8 mouse cellular contexts compared by ENCODE assay signal in genomic region chr3:30012150-30012549, GRCm38 (mm10).
A peak's percentile ranks its signal among the peaks of the same experiment; 100 is the strongest.
DNase-seq lines count a peak whose midpoint lies in the region; ATAC-seq and TF ChIP-seq lines count a peak whose summit lies in the region.

No protein-coding gene starts in this region.

- ATAC-seq in heart, postnatal 0 days (ENCODE audit: insufficient read depth, low read depth), result peak; percentile 40; the same call in 1 of the 2 replicates
- ATAC-seq in CD4-positive, CD25-positive, alpha-beta regulatory T cell, adult 4 months, result no peak

- H3K27ac ChIP-seq in forebrain, embryonic 10.5 days, result peak overlapping the region; percentile 91
- peak overlapping the region; percentile 92 for H3K27ac ChIP-seq in heart, postnatal 0 days (ENCODE audit: low read depth)
- H3K27ac ChIP-seq in midbrain, embryonic 10.5 days (replicated peaks), result peak overlapping the region; percentile 90

- peak; percentile 33 for DNase-seq in urinary bladder, postnatal 25 days (ENCODE audit: low spot score)
- no peak for DNase-seq in urinary bladder, postnatal 10 days (ENCODE audit: low spot score)
- peak; percentile 40 for DNase-seq in forebrain, embryonic 10.5 days (ENCODE audit: extremely low spot score, low spot score)
- DNase-seq in heart, postnatal 0 days (ENCODE audit: low spot score), result no peak
- peak; percentile 44 to 79 for DNase-seq in kidney, postnatal 25 days
- peak; percentile 53 for DNase-seq in midbrain, embryonic 10.5 days (ENCODE audit: low spot score)
- no peak for DNase-seq in left cerebral cortex, adult 8-10 months (ENCODE audit: low spot score in 2 of 2)

- no peaks in the 10 kb centered on the region for H3K9me3 ChIP-seq in forebrain, embryonic 10.5 days
- H3K9me3 ChIP-seq in heart, postnatal 0 days (replicated peaks; ENCODE audit: control insufficient read depth, low read length), result no peaks in the 10 kb centered on the region
- no peaks in the 10 kb centered on the region for H3K9me3 ChIP-seq in midbrain, embryonic 10.5 days (replicated peaks)

- H3K4me3 ChIP-seq in forebrain, embryonic 10.5 days, result peak overlapping the region; percentile 74
- peak overlapping the region; percentile 85 for H3K4me3 ChIP-seq in heart, postnatal 0 days (ENCODE audit: low read depth, low read length)
- peak overlapping the region; percentile 75 for H3K4me3 ChIP-seq in midbrain, embryonic 10.5 days

- peak overlapping the region; percentile 74 for H3K4me2 ChIP-seq in heart, postnatal 0 days (ENCODE audit: low read depth, low read length)

- H3K27me3 ChIP-seq in forebrain, embryonic 10.5 days (ENCODE audit: poor library complexity, severe bottlenecking), result peaks cover 12% of the 10 kb centered on the region; the same call in 1 of the 2 replicates
- no peaks in the 10 kb centered on the region for H3K27me3 ChIP-seq in heart, postnatal 0 days (ENCODE audit: control insufficient read depth, insufficient read depth, low read length)
- H3K27me3 ChIP-seq in midbrain, embryonic 10.5 days (ENCODE audit: low read depth, poor library complexity, severe bottlenecking), result peaks cover 28% of the 10 kb centered on the region

- H3K4me1 ChIP-seq in forebrain, embryonic 10.5 days, result peaks cover 64% of the 10 kb centered on the region
- no peaks in the 10 kb centered on the region for H3K4me1 ChIP-seq in heart, postnatal 0 days (ENCODE audit: control insufficient read depth, insufficient read depth)
- H3K4me1 ChIP-seq in midbrain, embryonic 10.5 days, result peaks cover 63% of the 10 kb centered on the region

- no peak for TF ChIP-seq EP300 in heart, postnatal 0 days (IDR thresholded peaks at IDR 0.05; ENCODE audit: low read depth)

- no peak for TF ChIP-seq CTCF in heart, postnatal 0 days (IDR thresholded peaks at IDR 0.05; ENCODE audit: low read depth)

- H3K36me3 ChIP-seq in forebrain, embryonic 10.5 days (replicated peaks), result no peaks in the 10 kb centered on the region
- H3K36me3 ChIP-seq in heart, postnatal 0 days (replicated peaks; ENCODE audit: control insufficient read depth, insufficient read depth, low read length), result no peaks in the 10 kb centered on the region
- peaks cover 5% of the 10 kb centered on the region; the same call in 1 of the 2 replicates for H3K36me3 ChIP-seq in midbrain, embryonic 10.5 days

- 0% methylated on average over 27 of the region's 27 CpGs for WGBS in forebrain, embryonic 10.5 days
- WGBS in heart, postnatal 0 days, result under 1% methylated on average over 27 of the region's 27 CpGs
- under 1% methylated on average over 27 of the region's 27 CpGs for WGBS in midbrain, embryonic 10.5 days

- H3K9ac ChIP-seq in heart, postnatal 0 days (replicated peaks; ENCODE audit: low read depth, low read length), result peak overlapping the region; percentile 75

Comparison
In these comparisons a context has a peak if more than half of its experiments do, and no peak if none do; other contexts are left out.
1. DNase-seq: peak in urinary bladder, postnatal 25 days (single experiment), forebrain, embryonic 10.5 days (single experiment), kidney, postnatal 25 days (2 of 2) and midbrain, embryonic 10.5 days (single experiment); none in urinary bladder, postnatal 10 days (single experiment), heart, postnatal 0 days (single experiment) and left cerebral cortex, adult 8-10 months (0 of 2).
2. Peak in every context shown above with its lines, with median percentiles within 50 percentile points of each other: H3K27ac ChIP-seq and H3K4me3 ChIP-seq.